Mouse (Mus musculus) CD4-positive helper T cell, adult 2 months (primary cell): ENCODE data around the gene 1700029J07Rik.
A peak's percentile ranks its signal among the peaks of the same experiment; 100 is the strongest.

Experiments used
- DNase-seq: peaks from one replicate; pipeline ENCODE4 v3.0.0-alpha.2; 2012; ENCODE audit warnings: low read depth, missing footprints, low spot score

1700029J07Rik gene

GRCm38 (mm10) chr8:45975126-45975836 is at the start of gene 1700029J07Rik, which contains the start of gene Ufsp2:
Gene 1700029J07Rik (minus strand): TSS chr8:45975252.
Gene Ufsp2 (plus strand): TSS chr8:45975528.
- peak; percentile 98 for DNase-seq

GRCm38 (mm10) chr8:46024392-46024791 is 49.3 kb upstream of the 1700029J07Rik start:
- DNase-seq: no peak

- no peak for DNase-seq
Measured at GRCm38 (mm10) chr8:46022758-46023157, 47.7 kb upstream of the 1700029J07Rik start.

- no peak for DNase-seq
Measured at GRCm38 (mm10) chr8:46022203-46022602, 47.2 kb upstream of the 1700029J07Rik start.

GRCm38 (mm10) chr8:46010746-46011680 is 36.0 kb upstream of the 1700029J07Rik start:
- DNase-seq: no peak

- no peak for DNase-seq
Measured at GRCm38 (mm10) chr8:46010306-46010705, 35.3 kb upstream of the 1700029J07Rik start.

GRCm38 (mm10) chr8:46007050-46007672 is 32.1 kb upstream of the 1700029J07Rik start:
- no peak for DNase-seq

- no peak for DNase-seq
Measured at GRCm38 (mm10) chr8:46005596-46005995, 30.5 kb upstream of the 1700029J07Rik start, which contains the start of gene Ankrd37. Gene Ankrd37 (minus strand): TSS chr8:46005707.

GRCm38 (mm10) chr8:45999784-46000705 is 25.0 kb upstream of the 1700029J07Rik start:
- peak; percentile 98 for DNase-seq

GRCm38 (mm10) chr8:45999138-45999783 is 24.2 kb upstream of the 1700029J07Rik start, which contains the start of gene Lrp2bp:
Gene Lrp2bp (plus strand): TSS chr8:45999303.
- peak; percentile 32 for DNase-seq

GRCm38 (mm10) chr8:45998228-45998627 is 23.2 kb upstream of the 1700029J07Rik start:
- no peak for DNase-seq

- no peak for DNase-seq
Measured at GRCm38 (mm10) chr8:45995576-45995975, 20.5 kb upstream of the 1700029J07Rik start.

- peak; percentile 37 for DNase-seq
Measured at GRCm38 (mm10) chr8:45994111-45994510, 19.1 kb upstream of the 1700029J07Rik start.

GRCm38 (mm10) chr8:45990631-45991310 is 15.7 kb upstream of the 1700029J07Rik start:
- no peak for DNase-seq

- DNase-seq: no peak
Measured at GRCm38 (mm10) chr8:45988189-45988588, 13.1 kb upstream of the 1700029J07Rik start.

- DNase-seq: no peak
Measured at GRCm38 (mm10) chr8:45986665-45987064, 11.6 kb upstream of the 1700029J07Rik start.

- DNase-seq: no peak
Measured at GRCm38 (mm10) chr8:45975837-45976468, 901 bp upstream of the 1700029J07Rik start.

- no peak for DNase-seq
Measured at GRCm38 (mm10) chr8:45973988-45974505, 1.0 kb downstream of the 1700029J07Rik start.

- no peak for DNase-seq
Measured at GRCm38 (mm10) chr8:45970894-45971293, 4.2 kb downstream of the 1700029J07Rik start.
